Mouse (Mus musculus) spleen, postnatal 36 days (tissue): Measurements from ENCODE around the gene Gipc2.

Experiments used
- DNase-seq, 2 experiments: peaks; one replicate each; pipeline ENCODE4 v3.0.0; 2022; ENCODE audit warnings: low spot score in 2 of 2, mixed read lengths in 1 of 2

Gipc2 gene

DNA sequence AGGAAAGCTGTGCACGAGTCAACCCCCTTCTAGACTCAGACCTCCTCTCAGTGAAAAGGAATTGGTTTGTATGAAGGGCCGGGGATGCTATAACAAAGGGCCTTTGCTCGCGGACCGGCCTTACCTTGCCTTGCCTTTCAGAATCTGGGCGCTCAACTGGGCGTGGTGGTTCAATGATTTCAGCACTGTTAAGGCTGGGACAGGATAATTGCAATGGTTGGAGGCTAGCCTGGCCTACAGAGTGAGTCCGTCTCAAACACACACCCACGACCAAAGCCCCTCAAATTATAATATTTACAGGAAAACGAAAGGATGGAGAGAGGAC lies at the start of gene Gipc2:
Gene Gipc2, minus strand, starts transcription at position 132 of the 325 bp plus-strand sequence.
- no peak for DNase-seq

GRCm38 (mm10) chr3:152213416-152213815 lies 47.4 kb upstream of the Gipc2 start:
- DNase-seq: no peak

- peak in 1 of 2 experiments; percentile 17 for DNase-seq
Observed at GRCm38 (mm10) chr3:152211731-152212279, 45.8 kb upstream of the Gipc2 start.

GRCm38 (mm10) chr3:152210728-152211391 lies 44.8 kb upstream of the Gipc2 start:
- DNase-seq: peak; percentile 70 to 74

- DNase-seq: peak; percentile 100
Observed at GRCm38 (mm10) chr3:152209967-152210634, 44.1 kb upstream of the Gipc2 start, which contains the start of the genes Dnajb4 and Fubp1. Dnajb4 (minus strand) TSS chr3:152210302. Fubp1 (plus strand) TSS chr3:152210422.

- no peak for DNase-seq
Observed at GRCm38 (mm10) chr3:152209177-152209966, 43.3 kb upstream of the Gipc2 start.

- no peak for DNase-seq
Observed at GRCm38 (mm10) chr3:152208096-152208885, 42.3 kb upstream of the Gipc2 start.

DNA sequence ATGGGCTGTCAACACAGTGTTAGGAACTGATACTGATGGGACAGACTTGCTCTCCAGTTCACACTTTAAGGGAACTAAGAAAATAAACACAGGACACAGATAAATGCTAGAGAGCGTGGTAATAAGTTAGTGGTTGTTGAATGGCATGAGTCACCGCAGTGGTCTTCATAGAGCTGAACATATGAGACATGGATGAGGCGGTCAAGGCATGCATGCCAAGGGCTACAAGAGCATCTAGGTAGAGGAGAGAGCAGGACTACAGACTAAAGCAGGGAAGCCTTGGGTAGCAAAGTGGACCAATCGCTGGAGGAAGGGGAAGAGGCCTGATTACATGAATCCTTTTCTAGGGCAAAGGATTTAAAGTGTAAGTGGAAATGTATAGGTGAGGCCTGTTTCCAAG lies 41.1 kb upstream of the Gipc2 start:
- no peak for DNase-seq

- DNase-seq: no peak
Observed at GRCm38 (mm10) chr3:152204577-152204976, 38.5 kb upstream of the Gipc2 start.

DNA sequence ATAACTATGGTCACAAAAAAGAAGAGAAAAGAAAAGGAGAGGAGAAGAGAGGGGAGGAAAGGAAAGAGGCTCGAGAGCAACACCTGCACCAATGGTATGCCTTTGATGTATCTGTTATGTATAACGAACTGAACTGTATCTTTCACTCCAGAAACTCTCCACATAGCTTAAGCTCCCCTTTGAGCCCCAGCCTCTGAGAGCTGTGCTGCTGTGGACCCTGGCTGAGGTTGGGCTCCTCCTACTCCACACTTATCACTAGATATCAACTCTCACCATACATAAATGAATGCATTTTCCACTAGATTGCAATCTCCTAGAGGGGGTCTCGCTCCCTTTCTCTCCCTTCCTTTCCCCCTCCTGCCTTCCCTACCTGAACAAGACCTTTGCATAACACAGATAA lies 38.0 kb upstream of the Gipc2 start:
- no peak for DNase-seq

GRCm38 (mm10) chr3:152203411-152203810 lies 37.4 kb upstream of the Gipc2 start:
- DNase-seq: no peak

DNA sequence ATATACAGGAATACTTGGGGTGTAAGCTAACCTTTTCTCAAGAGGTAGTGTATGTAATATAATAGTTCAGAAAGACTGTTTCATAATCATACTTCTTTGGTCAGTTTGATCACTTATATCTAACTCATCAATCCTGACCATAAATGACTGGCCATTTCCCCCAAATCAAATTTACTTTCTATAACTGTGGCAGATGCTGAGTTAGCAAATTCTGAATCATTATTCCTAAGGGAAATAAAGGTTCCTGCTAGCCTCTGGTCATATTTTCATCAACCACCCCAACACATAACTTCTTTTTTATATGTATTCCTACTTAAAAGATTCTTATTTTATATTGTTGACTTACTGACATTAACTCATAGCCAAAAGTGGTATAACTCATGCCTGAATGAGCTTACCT lies 36.9 kb upstream of the Gipc2 start:
- DNase-seq: no peak

GRCm38 (mm10) chr3:152201651-152202050 lies 35.6 kb upstream of the Gipc2 start:
- DNase-seq: no peak

DNA sequence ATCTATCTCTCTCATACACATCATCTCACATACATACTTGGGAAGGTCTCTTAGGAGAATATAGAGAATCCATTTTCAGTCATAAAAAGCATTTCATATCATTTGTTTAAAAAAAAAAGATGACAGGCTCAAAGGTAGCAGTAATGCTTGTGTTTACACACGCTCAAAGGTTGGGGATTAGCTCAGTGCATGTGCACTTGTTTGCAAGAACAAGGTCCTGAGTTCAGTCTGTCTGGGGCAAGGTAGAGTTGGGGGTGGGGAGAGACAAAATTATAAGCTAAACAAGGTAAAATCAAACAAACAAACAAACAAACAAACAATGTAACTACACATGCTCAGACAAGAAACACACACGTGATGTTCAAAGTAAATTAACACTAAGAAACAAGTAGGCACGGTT lies 35.2 kb upstream of the Gipc2 start:
- DNase-seq: no peak

DNA sequence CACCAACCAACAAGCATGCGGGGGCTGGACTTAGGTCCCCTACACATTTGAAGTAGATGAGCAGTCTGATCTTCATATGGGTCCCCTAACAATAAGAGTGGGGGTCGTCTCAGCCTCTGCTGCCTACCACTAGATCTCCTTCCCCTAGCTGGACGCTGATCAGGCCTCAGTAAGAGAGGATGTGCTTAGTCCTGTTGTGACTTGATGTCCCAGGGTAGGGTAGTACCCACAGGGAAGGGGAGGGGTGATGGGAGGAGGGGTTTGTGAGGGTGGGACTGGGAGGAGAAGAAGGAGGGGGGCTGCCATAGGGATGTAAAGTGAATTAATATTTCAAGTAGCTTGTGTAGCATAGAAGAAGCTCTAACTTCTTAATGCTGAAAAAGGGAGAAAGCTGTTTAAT lies 33.1 kb upstream of the Gipc2 start:
- no peak for DNase-seq

GRCm38 (mm10) chr3:152197246-152197645 lies 31.2 kb upstream of the Gipc2 start:
- DNase-seq: peak; percentile 27 to 65

GRCm38 (mm10) chr3:152193635-152194097 lies 27.6 kb upstream of the Gipc2 start:
- peak; percentile 88 to 90 for DNase-seq

DNA sequence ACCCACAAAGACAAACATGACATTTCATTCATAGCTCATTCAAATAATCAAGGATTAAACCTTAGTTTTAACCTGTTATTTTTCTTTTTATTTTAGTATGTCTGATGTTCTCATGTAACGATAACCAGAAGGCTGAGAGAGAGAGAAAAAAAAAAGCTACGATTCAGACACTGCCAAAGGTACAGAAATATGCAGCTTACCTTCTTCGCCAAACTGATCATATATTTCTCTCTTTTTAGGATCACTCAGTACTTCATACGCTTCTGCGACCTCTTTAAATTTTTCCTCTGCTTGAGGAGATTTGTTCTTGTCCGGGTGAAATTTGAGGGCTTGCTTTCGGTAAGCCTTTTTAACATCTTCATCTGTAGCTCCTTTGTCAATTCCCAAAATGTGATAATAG lies 27.1 kb upstream of the Gipc2 start:
- DNase-seq: no peak

DNA sequence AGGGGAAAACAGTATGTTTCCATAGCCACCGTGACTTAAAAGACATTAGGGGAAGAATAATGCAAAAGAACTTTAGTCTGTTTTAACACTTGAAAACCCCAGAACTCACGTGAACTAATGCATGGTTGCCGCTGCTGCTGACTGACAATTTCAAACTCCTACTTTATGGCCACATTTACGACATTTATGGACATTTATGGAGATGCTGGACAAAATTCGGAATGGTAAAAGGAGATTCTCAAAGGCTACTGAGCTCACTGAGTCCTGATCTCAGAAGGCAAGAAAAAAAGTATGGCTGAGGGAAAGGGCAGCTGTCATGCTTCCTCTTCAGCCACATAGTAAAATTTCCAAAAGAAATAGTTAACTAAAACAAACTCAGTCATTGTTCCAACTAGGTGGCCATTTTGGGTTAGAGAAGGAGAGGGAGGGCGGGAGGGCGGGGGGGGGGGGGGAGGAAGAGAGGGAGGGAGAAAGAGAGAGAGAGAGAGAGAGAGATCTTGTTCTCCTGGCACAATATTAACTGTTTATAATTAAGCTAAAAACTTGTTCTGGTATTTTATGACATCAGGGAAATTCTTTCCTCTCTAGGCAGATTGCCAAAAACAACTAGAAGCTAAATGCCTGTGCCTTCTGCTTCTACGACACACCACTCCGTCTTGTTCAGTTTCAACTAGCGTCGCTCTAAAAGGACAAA lies 26.4 kb upstream of the Gipc2 start:
- peak in 1 of 2 experiments; percentile 9 for DNase-seq

DNA sequence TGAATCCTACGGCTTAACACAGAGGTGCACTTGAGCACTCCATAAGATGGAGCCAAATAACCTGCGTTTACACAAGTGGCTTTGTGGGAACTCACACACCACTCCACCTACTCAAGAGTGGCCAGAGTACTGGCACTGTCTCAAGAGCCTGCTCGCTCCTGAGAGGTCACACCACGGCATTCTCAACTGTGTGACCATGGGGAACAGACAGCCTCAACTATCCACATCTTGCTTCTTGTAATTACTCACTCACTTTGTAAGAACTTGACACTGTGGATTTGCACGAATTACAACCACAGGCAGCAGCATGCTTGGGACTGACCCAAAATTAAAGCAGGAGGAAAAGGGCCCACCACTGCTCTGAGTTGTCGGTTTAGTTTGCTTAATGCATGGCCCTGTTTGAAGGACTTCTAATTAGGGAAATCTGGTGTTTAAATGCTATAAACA lies 25.8 kb upstream of the Gipc2 start:
- peak in 1 of 2 experiments; percentile 20 for DNase-seq
